Mouse (Mus musculus): Measurements from ENCODE around the gene Cfd.

GRCm38 (mm10) chr10:79940749-79941148, 50.1 kb downstream of the Cfd start:
- TF ChIP-seq CTCF (IDR thresholded peaks at IDR 0.05; ENCODE audit: low read depth) (no peak), EP300 (optimal IDR thresholded peaks at IDR 0.05) (no peak)
